Mouse (Mus musculus) heart, adult 10 weeks (tissue): ENCODE measurements around the gene Olfr1040. TPM values are rescaled to one million over a fixed set of nuclear protein-coding genes. Genes with fewer than 3 reads are reported as not detected.

Source experiments
- polyA plus RNA-seq: library from polyadenylated mRNA; stranded (reverse); fragments of 350-450 nt; fragmentation: Illumina TruSeq; extraction: RNeasy Lipid Tissue Mini Kit (QIAGEN cat#74804); gene quantifications from one replicate; pipeline ENCODE4 v1.2.3, GENCODE M21; 2014; ENCODE audit warnings: low read depth, low replicate concordance

The Olfr1040 gene
- polyA plus RNA-seq, result not detected

DNA sequence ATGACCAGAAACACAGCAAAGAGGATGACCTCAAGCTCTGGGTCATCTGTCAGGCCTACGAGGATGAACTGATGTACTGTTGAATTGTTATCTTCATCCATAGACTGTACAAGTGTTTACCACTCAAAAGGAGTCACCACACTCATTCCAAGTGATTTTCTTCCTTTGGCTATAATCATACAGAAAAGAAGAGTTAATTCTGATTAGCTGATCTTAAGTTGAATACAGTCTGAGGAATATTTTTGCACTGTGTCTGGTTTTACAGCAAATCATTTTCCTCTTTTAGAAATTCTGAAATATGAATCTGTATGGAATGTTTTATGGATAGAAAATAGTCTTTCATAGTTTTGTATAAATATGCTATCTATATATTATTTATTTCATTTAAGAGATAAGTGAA lies at the start of gene Olfr1040:
TSS of gene Olfr1040 (minus strand) at position 101 of the 400 bp plus-strand sequence.

DNA sequence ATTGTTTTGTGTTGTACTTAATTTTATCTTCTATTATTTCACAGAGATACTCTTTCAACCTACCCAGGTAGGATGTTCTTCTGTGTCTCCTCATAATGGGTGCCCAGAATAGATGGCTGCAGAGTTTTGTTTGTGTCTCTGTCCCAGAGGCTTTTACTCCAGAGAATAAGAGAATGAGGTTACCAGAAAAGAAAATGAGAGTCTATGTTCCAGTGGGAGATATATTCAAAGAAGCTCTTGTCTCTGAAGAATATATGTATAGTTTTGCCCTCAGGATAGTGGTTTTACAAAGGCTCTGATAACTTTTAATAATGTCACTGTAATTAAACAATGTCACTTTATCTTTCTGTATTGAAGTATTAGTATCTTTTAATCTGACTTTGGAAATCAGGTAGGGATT lies 39.1 kb upstream of the Olfr1040 start, which contains the start of gene Olfr52:
TSS of gene Olfr52 (minus strand) at position 101 of the 400 bp plus-strand sequence.

DNA sequence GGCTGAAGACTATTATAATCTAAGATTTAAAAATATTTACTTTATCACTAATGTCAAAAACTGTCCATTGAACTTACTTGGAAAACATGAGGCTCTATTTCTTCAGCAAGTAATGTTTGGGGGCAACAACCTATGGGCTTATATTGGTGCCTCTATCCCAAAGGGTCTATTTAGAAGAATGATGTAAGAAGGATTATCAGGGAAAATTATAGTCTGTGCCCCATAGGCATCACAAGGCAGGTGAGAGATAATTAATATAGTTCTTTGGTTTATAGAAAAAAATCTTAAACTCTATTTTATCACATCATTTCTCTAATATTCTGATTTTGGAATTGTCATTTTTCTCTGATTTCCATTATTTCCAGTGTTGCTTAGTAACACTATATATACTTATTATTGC lies 31.2 kb upstream of the Olfr1040 start, which contains the start of gene Olfr1044:
TSS of gene Olfr1044 (minus strand) at position 101 of the 400 bp plus-strand sequence.

DNA sequence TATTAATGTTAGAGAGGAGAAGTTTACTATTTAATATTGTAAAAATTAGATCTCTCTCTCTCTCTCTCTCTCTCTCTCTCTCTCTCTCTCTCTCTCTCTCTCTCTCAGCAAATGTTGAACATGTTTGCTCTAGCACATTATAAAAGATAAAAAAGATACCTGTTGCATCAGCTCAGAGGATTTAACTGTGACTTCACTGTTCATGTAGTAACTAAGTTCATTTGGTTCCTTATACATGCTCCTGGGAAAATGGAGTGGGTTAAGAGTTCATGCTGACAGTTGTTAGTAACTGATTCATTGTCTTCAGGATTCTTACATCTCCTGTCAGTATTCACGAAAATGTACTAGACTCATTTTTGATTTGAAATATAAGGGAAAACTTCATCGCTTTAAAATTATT lies 20.9 kb upstream of the Olfr1040 start, which contains the start of gene Olfr1043:
TSS of gene Olfr1043 (minus strand) at position 101 of the 400 bp plus-strand sequence.

GRCm38 (mm10) chr2:86161738-86162137 lies 15.2 kb upstream of the Olfr1040 start, which contains the start of gene Olfr1042:
Olfr1042 (minus strand) TSS chr2:86161838.

GRCm38 (mm10) chr2:86135828-86136227 lies 10.7 kb downstream of the Olfr1040 start, which contains the start of gene Olfr1039:
Olfr1039 (minus strand) TSS chr2:86135928.

Other genes starting within 250 kb of the Olfr1040 start
- not detected for gene Olfr1024, start 241.7 kb downstream of the Olfr1040 start, polyA plus RNA-seq
- gene Olfr1025-ps1, start 231.5 kb downstream of the Olfr1040 start, polyA plus RNA-seq, result not detected
- gene Olfr1026, start 225.2 kb downstream of the Olfr1040 start, polyA plus RNA-seq, result not detected
- not detected for gene Olfr1028, start 196.3 kb downstream of the Olfr1040 start, polyA plus RNA-seq
- not detected for gene Olfr1029, start 172.8 kb downstream of the Olfr1040 start, polyA plus RNA-seq
- gene Olfr1030, start 167.5 kb downstream of the Olfr1040 start, polyA plus RNA-seq, result not detected
- not detected for gene Olfr1031, start 156.4 kb downstream of the Olfr1040 start, polyA plus RNA-seq
- not detected for gene Olfr1032, start 141.2 kb downstream of the Olfr1040 start, polyA plus RNA-seq
- gene Olfr1033, start 126.1 kb downstream of the Olfr1040 start, polyA plus RNA-seq, result 4.8 TPM
- 0.92 TPM for gene Olfr1034, start 100.9 kb downstream of the Olfr1040 start, polyA plus RNA-seq
- gene Olfr1036, start 72.7 kb downstream of the Olfr1040 start, polyA plus RNA-seq, result not detected
- gene Olfr1037, start 59.3 kb downstream of the Olfr1040 start, polyA plus RNA-seq, result not detected
- not detected for gene Olfr1039, start 10.8 kb downstream of the Olfr1040 start, polyA plus RNA-seq
- not detected for gene Olfr1042, start 15.1 kb upstream of the Olfr1040 start, polyA plus RNA-seq
- gene Olfr1043, start 20.8 kb upstream of the Olfr1040 start, polyA plus RNA-seq, result not detected
- not detected for gene Olfr1044, start 31.1 kb upstream of the Olfr1040 start, polyA plus RNA-seq
- gene Olfr52, start 39.0 kb upstream of the Olfr1040 start, polyA plus RNA-seq, result not detected
- gene Olfr1045, start 56.3 kb upstream of the Olfr1040 start, polyA plus RNA-seq, result not detected
- not detected for gene Olfr1046, start 72.6 kb upstream of the Olfr1040 start, polyA plus RNA-seq
- not detected for gene Olfr1047, start 84.7 kb upstream of the Olfr1040 start, polyA plus RNA-seq
- gene Olfr1048, start 93.6 kb upstream of the Olfr1040 start, polyA plus RNA-seq, result not detected
- gene Olfr1049, start 111.6 kb upstream of the Olfr1040 start, polyA plus RNA-seq, result not detected
- gene Olfr1051, start 132.4 kb upstream of the Olfr1040 start, polyA plus RNA-seq, result not detected
- gene Olfr1052, start 145.7 kb upstream of the Olfr1040 start, polyA plus RNA-seq, result not detected
- not detected for gene Olfr1053, start 168.6 kb upstream of the Olfr1040 start, polyA plus RNA-seq
- gene Olfr1054, start 188.7 kb upstream of the Olfr1040 start, polyA plus RNA-seq, result not detected
- not detected for gene Olfr1055, start 203.6 kb upstream of the Olfr1040 start, polyA plus RNA-seq
- not detected for gene Olfr1056, start 215.7 kb upstream of the Olfr1040 start, polyA plus RNA-seq
- not detected for gene Olfr1057, start 231.7 kb upstream of the Olfr1040 start, polyA plus RNA-seq
- not detected for gene Olfr1058, start 241.8 kb upstream of the Olfr1040 start, polyA plus RNA-seq